Mouse (Mus musculus): Measurements from ENCODE around the gene Actl10.

DNA sequence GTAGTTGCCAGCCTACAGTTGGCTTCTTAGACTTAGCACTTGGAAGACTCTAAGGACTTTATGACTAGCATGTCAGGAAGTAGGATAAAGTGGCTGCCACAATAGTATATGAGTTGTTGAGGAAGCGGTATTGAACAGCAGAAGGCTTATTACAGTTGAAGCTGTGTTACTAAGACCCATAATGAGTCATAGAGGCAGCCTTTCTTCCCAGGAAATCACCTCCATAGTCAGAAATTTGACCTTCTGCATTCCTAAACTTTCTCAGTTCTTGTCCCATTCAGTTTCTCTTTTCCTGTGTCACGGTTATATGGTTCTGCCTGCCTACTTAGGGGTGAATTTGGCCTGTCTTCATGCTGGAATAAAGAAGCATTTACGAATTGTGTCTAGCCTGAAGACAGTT is 34.6 kb upstream of the Actl10 start:
- TF ChIP-seq CTCF (conservative IDR thresholded peaks at IDR 0.05; ENCODE audit: low read length) (no peak), NANOG (IDR thresholded peaks at IDR 0.05; ENCODE audit: borderline replicate concordance, low read length) (no peak), POU5F1 (IDR thresholded peaks at IDR 0.05; ENCODE audit: borderline replicate concordance, low read length) (no peak)

All from E14TG2a.4 (cell line).